Mouse (Mus musculus) CH12.LX (cell line): ENCODE data around the gene Taldo1.

Experiments
- BHLHE40 ChIP-seq: IDR thresholded peaks from 2 replicates; pipeline ENCODE4 v1.6.1; 2011; ENCODE audit warnings: mild to moderate bottlenecking, low read depth, low read length, improper control_type of control experiment
- CHD2 ChIP-seq: IDR thresholded peaks from 2 replicates; pipeline ENCODE4 v1.6.1; 2011; ENCODE audit warnings: low read length, improper control_type of control experiment
- CTCF ChIP-seq, 2 experiments: IDR thresholded peaks in 1 of 2; conservative IDR thresholded peaks in 1 of 2; 2 replicates each; pipeline ENCODE4 v1.5.1; 2011 to 2012; ENCODE audit warnings: low read depth in 2 of 2, low read length in 2 of 2, improper control_type of control experiment in 1 of 2, inconsistent platforms in 1 of 2, mild to moderate bottlenecking in 1 of 2, moderate library complexity in 1 of 2
- JUN ChIP-seq: IDR thresholded peaks from 2 replicates; pipeline ENCODE4 v1.6.1; 2011; ENCODE audit warnings: low read depth, mild to moderate bottlenecking, low read length, improper control_type of control experiment, moderate library complexity; ENCODE audit not compliant: insufficient read depth
- MAX ChIP-seq: IDR thresholded peaks from 2 replicates; pipeline ENCODE4 v1.6.1; 2011; ENCODE audit warnings: low read length, improper control_type of control experiment
- MXI1 ChIP-seq: IDR thresholded peaks from 2 replicates; pipeline ENCODE4 v1.6.1; 2011; ENCODE audit warnings: mild to moderate bottlenecking, low read depth, low read length, improper control_type of control experiment
- NRF1 ChIP-seq: IDR thresholded peaks from 2 replicates; pipeline ENCODE4 v1.6.1; 2014; ENCODE audit warnings: low read depth, mild to moderate bottlenecking, inconsistent platforms, low read length, improper control_type of control experiment, moderate library complexity
- POLR2A ChIP-seq: IDR thresholded peaks from 2 replicates; pipeline ENCODE4 v1.6.1; 2011; ENCODE audit warnings: low read depth, mild to moderate bottlenecking, improper control_type of control experiment, low read length
- TBP ChIP-seq: conservative IDR thresholded peaks from 2 replicates; pipeline ENCODE4 v1.6.1; 2011; ENCODE audit warnings: low read depth, low read length, improper control_type of control experiment
- UBTF ChIP-seq: IDR thresholded peaks from 2 replicates; pipeline ENCODE4 v1.6.1; 2012; ENCODE audit warnings: low read depth, mild to moderate bottlenecking, inconsistent platforms, low read length, improper control_type of control experiment, moderate library complexity
- ZC3H11A ChIP-seq: IDR thresholded peaks from 2 replicates; pipeline ENCODE4 v1.6.1; 2012; ENCODE audit warnings: low read depth, mild to moderate bottlenecking, inconsistent platforms, low read length, improper control_type of control experiment
- ZMIZ1 ChIP-seq: IDR thresholded peaks from 2 replicates; pipeline ENCODE4 v1.6.1; 2012; ENCODE audit warnings: low read depth, mild to moderate bottlenecking, inconsistent platforms, low read length, improper control_type of control experiment

GRCm38 (mm10) chr7:141429840-141430584, 38.0 kb downstream of the Taldo1 start:
- no peak for TF ChIP-seq BHLHE40
- no peak for TF ChIP-seq NRF1
- no peak for TF ChIP-seq POLR2A
- no peak for TF ChIP-seq CTCF (conservative IDR thresholded peaks at IDR 0.05 in 1 of 2, IDR thresholded peaks at IDR 0.05 in 1 of 2; ENCODE audit: low read depth in 2 of 2, low read length in 2 of 2)
- no peak for TF ChIP-seq UBTF
- TF ChIP-seq TBP: no peak
- TF ChIP-seq CHD2: no peak
- TF ChIP-seq MXI1: no peak
- TF ChIP-seq ZC3H11A: no peak
- no peak for TF ChIP-seq MAX
- no peak for TF ChIP-seq JUN
- TF ChIP-seq ZMIZ1: no peak
